Mouse (Mus musculus): Measurements from ENCODE around the gene Ttc41. TPM values are rescaled to one million over a fixed set of nuclear protein-coding genes. Genes with fewer than 3 reads are reported as not detected.

The Ttc41 gene
- total RNA-seq, 2 experiments from 2014 or later, result 1.5 to 1.6 TPM

- DNase-seq (ENCODE audit: low spot score), result no peak
These were observed 119.3 kb downstream of the Ttc41 start for GRCm38 (mm10) chr10:86824871-86825270.

GRCm38 (mm10) chr10:86825871-86826522, 120.4 kb downstream of the Ttc41 start:
- DNase-seq (ENCODE audit: low spot score), result peak; percentile 88

Small RNA genes lying within 50 kb of the gene (microRNA-seq; reads per million reads assigned to microRNA genes)
- not detected for gene Gm25745

Other genes with a start within 250 kb of the Ttc41 start
- gene Syn3, start 206.9 kb upstream of the Ttc41 start, total RNA-seq (2021), result under 1 TPM; 0.30 to 0.31 TPM
- gene Hsp90b1, start 302 bp upstream of the Ttc41 start, total RNA-seq (2021), result 100 to 1,000 TPM in 1 of 2 experiments, 10 to 100 TPM in 1; 96.4 to 136 TPM
- gene Gm49358, start 58.2 kb downstream of the Ttc41 start, total RNA-seq (2021), result 10 to 100 TPM; 20.6 to 24.9 TPM
- gene Nt5dc3, start 73.2 kb downstream of the Ttc41 start, total RNA-seq (2021), result 10 to 100 TPM; 47.6 to 52.8 TPM